Mouse (Mus musculus): ENCODE results near the gene Coq5. TPM values are rescaled to one million over a fixed set of nuclear protein-coding genes. Genes with fewer than 3 reads are reported as not detected.

The Coq5 gene
- total and polyA plus RNA-seq, 3 experiments, result 23.4 to 51.6 (median 42.9) TPM

GRCm38 (mm10) chr5:115255472-115255871, 24.0 kb upstream of the Coq5 start:
- Histone ChIP-seq H3K36me3 (replicated peaks) (peaks cover 70% of the 10 kb centered on the region), H3K4me1 (ENCODE audit: insufficient read depth, low read depth, low read length) (peaks cover 11% of the 10 kb centered on the region), H3K27me3 (ENCODE audit: insufficient read depth, low read length) (no peaks in the 10 kb centered on the region), H3K9me3 (replicated peaks) (no peaks in the 10 kb centered on the region), H3K4me3 (ENCODE audit: low read depth, low read length) (no peak overlapping the region)
- ATAC-seq (ENCODE audit: extremely low read depth, insufficient number of reproducible peaks, low FRiP score, poor library complexity, severe bottlenecking), result no peak
- no peak for DNase-seq (ENCODE audit: low spot score)
- TF ChIP-seq TAL1 (conservative IDR thresholded peaks at IDR 0.05; ENCODE audit: low read depth, low read length) (no peak), POLR2AphosphoS5 (IDR thresholded peaks at IDR 0.05; ENCODE audit: insufficient replicate concordance, low read depth, low read length) (no peak), GATA1 (IDR thresholded peaks at IDR 0.05; ENCODE audit: borderline replicate concordance, low read length) (no peak)

GRCm38 (mm10) chr5:115256909-115257546, 22.4 kb upstream of the Coq5 start:
- peaks cover 18% of the 10 kb centered on the region for H3K4me1 ChIP-seq (ENCODE audit: insufficient read depth, low read depth, low read length)
- ATAC-seq (ENCODE audit: extremely low read depth, insufficient number of reproducible peaks, low FRiP score, poor library complexity, severe bottlenecking) (no peak), DNase-seq (ENCODE audit: low spot score) (no peak)
- no peak overlapping the region for H3K4me3 ChIP-seq (ENCODE audit: low read depth, low read length)
- no peak for TF ChIP-seq POLR2AphosphoS5 (IDR thresholded peaks at IDR 0.05; ENCODE audit: insufficient replicate concordance, low read depth, low read length)
- TF ChIP-seq GATA2 (IDR thresholded peaks at IDR 0.05; ENCODE audit: borderline replicate concordance, low read depth, low read length), result no peak
- TF ChIP-seq CTCF (IDR thresholded peaks at IDR 0.05; ENCODE audit: low read depth, low read length), result no peak
- TF ChIP-seq GATA1 (IDR thresholded peaks at IDR 0.05; ENCODE audit: borderline replicate concordance, low read length), result no peak
- H3K9me3 ChIP-seq (replicated peaks), result no peaks in the 10 kb centered on the region
- peaks cover 69% of the 10 kb centered on the region for H3K36me3 ChIP-seq (replicated peaks)
- H3K27me3 ChIP-seq (ENCODE audit: insufficient read depth, low read length), result no peaks in the 10 kb centered on the region

DNA sequence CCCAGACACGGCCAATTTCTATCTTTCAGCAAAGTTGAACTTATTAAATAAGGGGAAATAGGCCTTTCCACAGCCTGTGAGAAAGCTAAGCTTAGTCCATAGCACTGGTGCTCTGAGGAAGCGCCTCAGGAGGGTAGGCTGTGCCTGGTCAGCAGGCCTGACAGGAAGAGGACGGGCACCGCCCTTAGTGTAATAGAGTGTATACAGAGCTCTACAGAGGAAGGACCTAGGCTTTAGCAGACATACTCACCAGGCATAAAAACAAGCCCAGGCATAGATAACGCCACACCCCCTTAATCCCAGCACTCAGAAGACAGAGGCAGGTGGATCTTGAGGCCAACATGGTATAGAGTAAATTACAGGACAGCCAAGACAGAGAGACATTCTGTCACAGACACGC, 19.1 kb upstream of the Coq5 start:
- DNase-seq (ENCODE audit: low spot score) (no peak), ATAC-seq (ENCODE audit: extremely low read depth, insufficient number of reproducible peaks, low FRiP score, poor library complexity, severe bottlenecking) (no peak)
- no peaks in the 10 kb centered on the region for H3K9me3 ChIP-seq (replicated peaks)
- H3K4me1 ChIP-seq (ENCODE audit: insufficient read depth, low read depth, low read length), result peaks cover 40% of the 10 kb centered on the region
- peaks cover 90% of the 10 kb centered on the region for H3K36me3 ChIP-seq (replicated peaks)
- H3K27me3 ChIP-seq (ENCODE audit: insufficient read depth, low read length), result no peaks in the 10 kb centered on the region
- H3K4me3 ChIP-seq (ENCODE audit: low read depth, low read length), result no peak overlapping the region
- TF ChIP-seq CTCF (IDR thresholded peaks at IDR 0.05; ENCODE audit: low read depth, low read length), result no peak
- TF ChIP-seq POLR2AphosphoS5 (IDR thresholded peaks at IDR 0.05; ENCODE audit: insufficient replicate concordance, low read depth, low read length), result no peak
- TF ChIP-seq TAL1 (conservative IDR thresholded peaks at IDR 0.05; ENCODE audit: low read depth, low read length), result no peak
- TF ChIP-seq GATA2 (IDR thresholded peaks at IDR 0.05; ENCODE audit: borderline replicate concordance, low read depth, low read length), result no peak
- no peak for TF ChIP-seq GATA1 (IDR thresholded peaks at IDR 0.05; ENCODE audit: borderline replicate concordance, low read length)

- H3K4me3 ChIP-seq (ENCODE audit: low read depth, low read length), result no peak overlapping the region
- TF ChIP-seq POLR2AphosphoS5 (IDR thresholded peaks at IDR 0.05; ENCODE audit: insufficient replicate concordance, low read depth, low read length) (no peak), GATA2 (IDR thresholded peaks at IDR 0.05; ENCODE audit: borderline replicate concordance, low read depth, low read length) (no peak), CTCF (IDR thresholded peaks at IDR 0.05; ENCODE audit: low read depth, low read length) (no peak), GATA1 (IDR thresholded peaks at IDR 0.05; ENCODE audit: borderline replicate concordance, low read length) (no peak)
- peaks cover 89% of the 10 kb centered on the region for H3K36me3 ChIP-seq (replicated peaks)
- peaks cover 44% of the 10 kb centered on the region for H3K4me1 ChIP-seq (ENCODE audit: insufficient read depth, low read depth, low read length)
- DNase-seq (ENCODE audit: low spot score) (no peak), ATAC-seq (ENCODE audit: extremely low read depth, insufficient number of reproducible peaks, low FRiP score, poor library complexity, severe bottlenecking) (no peak)
- no peaks in the 10 kb centered on the region for H3K9me3 ChIP-seq (replicated peaks)
- H3K27me3 ChIP-seq (ENCODE audit: insufficient read depth, low read length), result no peaks in the 10 kb centered on the region
These were observed 18.3 kb upstream of the Coq5 start for GRCm38 (mm10) chr5:115261141-115261540.

GRCm38 (mm10) chr5:115261880-115262279, 17.6 kb upstream of the Coq5 start:
- Histone ChIP-seq H3K27me3 (ENCODE audit: insufficient read depth, low read length) (no peaks in the 10 kb centered on the region), H3K4me1 (ENCODE audit: insufficient read depth, low read depth, low read length) (peaks cover 48% of the 10 kb centered on the region), H3K4me3 (ENCODE audit: low read depth, low read length) (no peak overlapping the region), H3K9me3 (replicated peaks) (no peaks in the 10 kb centered on the region), H3K36me3 (replicated peaks) (peaks cover 88% of the 10 kb centered on the region)
- DNase-seq (ENCODE audit: low spot score) (no peak), ATAC-seq (ENCODE audit: extremely low read depth, insufficient number of reproducible peaks, low FRiP score, poor library complexity, severe bottlenecking) (no peak)
- TF ChIP-seq POLR2AphosphoS5 (IDR thresholded peaks at IDR 0.05; ENCODE audit: insufficient replicate concordance, low read depth, low read length) (no peak), GATA1 (IDR thresholded peaks at IDR 0.05; ENCODE audit: borderline replicate concordance, low read length) (no peak), CTCF (IDR thresholded peaks at IDR 0.05; ENCODE audit: low read depth, low read length) (no peak), TAL1 (conservative IDR thresholded peaks at IDR 0.05; ENCODE audit: low read depth, low read length) (no peak), GATA2 (IDR thresholded peaks at IDR 0.05; ENCODE audit: borderline replicate concordance, low read depth, low read length) (no peak)

DNA sequence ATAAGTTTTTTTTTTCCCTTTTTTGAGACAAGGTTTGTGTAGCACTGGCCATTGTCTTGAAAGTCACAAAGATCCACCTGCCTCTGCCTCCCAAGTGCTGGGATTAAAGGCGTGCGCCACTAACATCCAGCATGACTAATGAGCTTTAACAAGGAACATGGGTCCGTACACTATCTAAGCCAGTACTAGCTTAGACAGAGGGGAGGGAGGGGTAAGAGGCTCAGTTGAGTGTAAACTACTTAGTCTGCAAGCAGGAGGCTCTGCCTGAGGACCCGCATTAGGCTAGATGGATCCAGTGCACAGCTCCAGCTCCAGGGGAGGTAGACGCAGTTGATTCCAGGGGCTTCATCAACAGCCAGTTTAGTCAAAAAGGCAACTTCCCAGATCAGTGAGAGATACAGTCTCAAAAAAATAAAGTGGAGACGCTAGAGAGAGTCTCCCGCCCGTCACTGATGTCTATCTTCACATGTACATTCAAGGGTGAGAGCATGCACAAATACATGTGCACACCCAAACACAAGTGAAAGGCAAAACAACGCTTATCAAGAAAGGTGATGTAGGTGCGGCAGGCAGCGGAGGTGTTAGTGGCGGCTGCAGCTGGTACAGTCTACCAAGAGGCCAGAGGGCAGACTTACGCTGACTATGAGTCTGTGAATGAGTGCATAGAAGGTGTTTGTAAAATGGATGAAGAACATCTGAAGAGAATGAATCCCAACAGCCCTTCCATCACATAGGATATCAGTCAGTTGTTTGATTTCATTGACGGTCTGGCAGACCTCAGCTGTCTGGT, 16.8 kb upstream of the Coq5 start:
- DNase-seq (ENCODE audit: low spot score), result no peak
- TF ChIP-seq CTCF (IDR thresholded peaks at IDR 0.05; ENCODE audit: low read depth, low read length) (no peak), GATA2 (IDR thresholded peaks at IDR 0.05; ENCODE audit: borderline replicate concordance, low read depth, low read length) (no peak), TAL1 (conservative IDR thresholded peaks at IDR 0.05; ENCODE audit: low read depth, low read length) (no peak), POLR2AphosphoS5 (IDR thresholded peaks at IDR 0.05; ENCODE audit: insufficient replicate concordance, low read depth, low read length) (no peak), GATA1 (IDR thresholded peaks at IDR 0.05; ENCODE audit: borderline replicate concordance, low read length) (no peak)
- H3K36me3 ChIP-seq (replicated peaks), result peaks cover 83% of the 10 kb centered on the region
- H3K27me3 ChIP-seq (ENCODE audit: insufficient read depth, low read length), result no peaks in the 10 kb centered on the region
- ATAC-seq (ENCODE audit: extremely low read depth, insufficient number of reproducible peaks, low FRiP score, poor library complexity, severe bottlenecking), result no peak
- peaks cover 53% of the 10 kb centered on the region for H3K4me1 ChIP-seq (ENCODE audit: insufficient read depth, low read depth, low read length)
- no peaks in the 10 kb centered on the region for H3K9me3 ChIP-seq (replicated peaks)
- no peak overlapping the region for H3K4me3 ChIP-seq (ENCODE audit: low read depth, low read length)
